Mouse (Mus musculus) MEL (cell line): ENCODE results near the gene Pik3cg.

Source experiments
- BHLHE40 ChIP-seq: IDR thresholded peaks from 2 replicates; pipeline ENCODE4 v1.6.1; 2012; ENCODE audit warnings: low read depth, mild to moderate bottlenecking, inconsistent platforms, low read length, improper control_type of control experiment, borderline replicate concordance
- CTCF ChIP-seq, 3 experiments: IDR thresholded peaks in 2 of 3; conservative IDR thresholded peaks in 1 of 3; 2 replicates each; pipeline ENCODE4 v1.5.1; 2011 to 2012; ENCODE audit warnings: low read length in 3 of 3, low read depth in 2 of 3, mild to moderate bottlenecking in 2 of 3, improper control_type of control experiment in 1 of 3, inconsistent platforms in 1 of 3, mixed read lengths in 1 of 3, moderate library complexity in 1 of 3; ENCODE audit not compliant: control insufficient read depth in 1 of 3, insufficient read depth in 1 of 3, poor library complexity in 1 of 3, severe bottlenecking in 1 of 3
- EP300 ChIP-seq, 2 experiments: IDR thresholded peaks; 2 replicates each; pipeline ENCODE4 v1.6.1; 2011; ENCODE audit warnings: improper control_type of control experiment in 2 of 2, low read length in 2 of 2, low read depth in 1 of 2, mild to moderate bottlenecking in 1 of 2
- MAZ ChIP-seq: IDR thresholded peaks from 2 replicates; pipeline ENCODE4 v1.6.1; 2012; ENCODE audit warnings: low read depth, mild to moderate bottlenecking, inconsistent platforms, low read length, improper control_type of control experiment
- MEF2A ChIP-seq: IDR thresholded peaks from 2 replicates; pipeline ENCODE4 v1.6.1; 2014; ENCODE audit warnings: low read depth, mild to moderate bottlenecking, inconsistent platforms, low read length, improper control_type of control experiment; ENCODE audit not compliant: poor library complexity, insufficient replicate concordance, severe bottlenecking; ENCODE audit errors: extremely low read depth
- NELFE ChIP-seq: IDR thresholded peaks from 2 replicates; pipeline ENCODE4 v1.6.1; 2011; ENCODE audit warnings: low read depth, low read length, improper control_type of control experiment
- NRF1 ChIP-seq: IDR thresholded peaks from 2 replicates; pipeline ENCODE4 v1.6.1; 2014; ENCODE audit warnings: low read depth, mild to moderate bottlenecking, inconsistent platforms, low read length, improper control_type of control experiment, moderate library complexity; ENCODE audit not compliant: poor library complexity, insufficient read depth, severe bottlenecking
- POLR2A ChIP-seq, 2 experiments: IDR thresholded peaks; 2 replicates each; pipeline ENCODE4 v1.6.1; 2011 to 2012; ENCODE audit warnings: low read length in 2 of 2, mild to moderate bottlenecking in 2 of 2, control low read depth in 1 of 2, improper control_type of control experiment in 1 of 2, low read depth in 1 of 2, moderate library complexity in 1 of 2; ENCODE audit not compliant: control insufficient read depth in 1 of 2, insufficient read depth in 1 of 2, poor library complexity in 1 of 2
- POLR2AphosphoS5 ChIP-seq: IDR thresholded peaks from 2 replicates; pipeline ENCODE4 v1.6.1; 2012; ENCODE audit warnings: low read depth, borderline replicate concordance, mild to moderate bottlenecking, inconsistent platforms, low read length, moderate library complexity, mixed read lengths
- SMC3 ChIP-seq: IDR thresholded peaks from 2 replicates; pipeline ENCODE4 v1.6.1; 2011; ENCODE audit warnings: low read depth, low read length, improper control_type of control experiment
- TCF12 ChIP-seq: IDR thresholded peaks from 2 replicates; pipeline ENCODE4 v1.6.1; 2014; ENCODE audit warnings: low read depth, mild to moderate bottlenecking, inconsistent platforms, low read length, improper control_type of control experiment, moderate library complexity
- UBTF ChIP-seq: IDR thresholded peaks from 2 replicates; pipeline ENCODE4 v1.6.1; 2012; ENCODE audit warnings: low read depth, mild to moderate bottlenecking, inconsistent platforms, low read length, improper control_type of control experiment, moderate library complexity, borderline replicate concordance; ENCODE audit not compliant: insufficient read depth
- ZC3H11A ChIP-seq: IDR thresholded peaks from 2 replicates; pipeline ENCODE4 v1.6.1; 2012; ENCODE audit warnings: low read depth, mild to moderate bottlenecking, inconsistent platforms, low read length, improper control_type of control experiment
- ZMIZ1 ChIP-seq: IDR thresholded peaks from 2 replicates; pipeline ENCODE4 v1.6.1; 2012; ENCODE audit warnings: low read depth, mild to moderate bottlenecking, inconsistent platforms, low read length, improper control_type of control experiment, moderate library complexity

GRCm38 (mm10) chr12:32172826-32173225 lies 35.6 kb downstream of the Pik3cg start:
- no peak for TF ChIP-seq MEF2A
- no peak for TF ChIP-seq TCF12
- no peak for TF ChIP-seq EP300 (IDR thresholded peaks at IDR 0.05; ENCODE audit: low read depth in 1 of 2, low read length in 2 of 2)
- TF ChIP-seq CTCF (IDR thresholded peaks at IDR 0.05 in 2 of 3, conservative IDR thresholded peaks at IDR 0.05 in 1 of 3; ENCODE audit: control insufficient read depth in 1 of 3, insufficient read depth in 1 of 3, low read depth in 2 of 3, low read length in 3 of 3, poor library complexity in 1 of 3, severe bottlenecking in 1 of 3) = no peak
- TF ChIP-seq BHLHE40 = no peak
- TF ChIP-seq UBTF = no peak
- no peak for TF ChIP-seq POLR2A (IDR thresholded peaks at IDR 0.05; ENCODE audit: control insufficient read depth in 1 of 2, insufficient read depth in 1 of 2, low read depth in 1 of 2, low read length in 2 of 2, poor library complexity in 1 of 2)
- TF ChIP-seq NRF1 = no peak
- no peak for TF ChIP-seq ZC3H11A
- no peak for TF ChIP-seq NELFE
- TF ChIP-seq MAZ = no peak
- no peak for TF ChIP-seq POLR2AphosphoS5
- no peak for TF ChIP-seq ZMIZ1
- no peak for TF ChIP-seq SMC3
